Mouse (Mus musculus): ENCODE data around the gene Erg28.

Erg28 gene

DNA sequence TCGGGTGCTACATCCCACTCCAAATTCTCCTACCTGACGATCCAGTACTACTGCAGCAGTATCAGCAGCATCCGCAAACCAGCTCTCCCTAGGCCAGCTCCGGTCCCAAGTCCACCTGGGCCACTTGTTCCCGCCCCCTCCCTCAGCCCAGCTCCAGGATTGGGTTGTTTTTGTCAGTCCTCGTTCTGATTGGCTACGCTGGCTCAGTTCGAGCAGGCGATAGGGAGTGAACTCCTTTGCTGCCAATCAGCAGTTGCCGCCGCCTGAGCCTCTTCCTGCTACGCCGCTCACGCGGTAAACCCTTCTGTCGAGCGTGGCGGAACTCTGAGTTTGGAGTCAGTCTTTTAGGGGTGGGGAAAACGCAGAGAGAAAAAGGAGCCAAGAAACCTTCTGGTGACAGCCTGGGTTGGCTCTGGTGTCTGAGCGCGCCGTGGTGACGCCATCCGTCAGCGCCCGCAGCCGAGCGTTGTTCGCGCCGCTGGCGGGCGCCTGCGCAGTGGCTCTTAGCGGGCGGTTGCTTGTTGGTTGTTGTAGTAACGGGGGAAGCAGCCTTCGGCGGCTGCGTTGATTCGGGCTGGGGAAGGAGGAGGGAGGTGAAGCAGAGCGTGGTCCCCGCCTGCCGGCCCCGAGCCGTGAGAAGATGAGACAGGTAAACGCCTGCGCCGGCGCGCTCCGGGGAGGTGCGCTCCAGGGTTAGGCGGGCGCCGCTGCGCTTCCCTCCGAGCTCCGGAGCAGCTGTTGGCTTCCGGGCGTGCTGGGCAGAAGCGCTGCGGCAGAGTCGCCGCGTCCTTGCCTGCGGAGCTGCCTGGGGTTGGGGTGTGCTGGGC, at the start of gene Erg28, which contains the start of gene Ttll5:
Gene Erg28, minus strand, starts transcription at position 113 of the 827 bp plus-strand sequence.
Gene Ttll5, plus strand, starts transcription at position 222 of the 827 bp plus-strand sequence.
- DNase-seq (ENCODE audit: low spot score in 2 of 2): peak; percentile 90 to 95

- peak in 1 of 2 experiments; percentile 24 for DNase-seq (ENCODE audit: low spot score in 2 of 2)
Observed at GRCm38 (mm10) chr12:85869423-85869822, 45.1 kb upstream of the Erg28 start.

GRCm38 (mm10) chr12:85867125-85867524, 42.8 kb upstream of the Erg28 start:
- no peak for DNase-seq (ENCODE audit: low spot score in 2 of 2)

DNA sequence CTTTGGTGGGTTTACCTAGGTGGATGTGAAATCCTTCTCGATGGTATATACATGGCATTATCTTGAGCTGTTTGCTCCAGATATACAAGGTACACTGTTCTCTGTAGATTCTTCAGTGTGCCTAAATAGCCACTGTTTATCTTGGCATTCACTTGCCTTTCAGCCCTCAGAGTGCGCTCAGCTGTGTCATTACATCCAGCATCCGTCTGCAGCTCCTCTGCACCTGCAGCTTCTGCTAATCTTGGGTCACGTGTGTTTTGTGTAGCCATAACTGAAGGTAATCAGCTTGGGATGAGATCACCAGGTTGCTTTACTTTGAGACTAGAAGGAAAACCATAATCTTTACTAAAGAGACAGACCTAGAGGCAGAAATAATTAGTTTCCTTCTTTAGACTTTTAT, 42.3 kb upstream of the Erg28 start:
- DNase-seq (ENCODE audit: low spot score in 2 of 2): no peak

DNA sequence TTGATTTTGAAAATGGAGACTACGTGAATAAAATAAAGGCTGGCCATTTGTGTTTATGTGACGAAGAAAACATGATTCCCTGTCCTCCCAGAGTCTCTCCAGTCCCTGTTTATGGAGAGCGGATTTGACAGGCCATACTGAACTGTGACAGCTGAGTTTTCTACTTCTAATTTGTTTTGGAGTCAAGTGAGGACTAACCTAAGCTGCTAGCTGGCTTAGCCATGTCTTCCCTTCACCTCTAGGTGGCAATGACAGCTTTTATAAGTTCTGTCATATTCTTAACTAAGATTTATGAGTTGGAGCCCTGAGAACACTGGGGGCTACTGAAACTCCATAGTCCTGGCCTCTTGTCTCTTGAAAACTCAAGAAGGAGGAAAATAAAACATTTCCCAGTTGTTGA, 41.2 kb upstream of the Erg28 start:
- DNase-seq (ENCODE audit: low spot score in 2 of 2): no peak

GRCm38 (mm10) chr12:85862514-85862913, 38.2 kb upstream of the Erg28 start:
- DNase-seq (ENCODE audit: low spot score in 2 of 2): no peak

DNA sequence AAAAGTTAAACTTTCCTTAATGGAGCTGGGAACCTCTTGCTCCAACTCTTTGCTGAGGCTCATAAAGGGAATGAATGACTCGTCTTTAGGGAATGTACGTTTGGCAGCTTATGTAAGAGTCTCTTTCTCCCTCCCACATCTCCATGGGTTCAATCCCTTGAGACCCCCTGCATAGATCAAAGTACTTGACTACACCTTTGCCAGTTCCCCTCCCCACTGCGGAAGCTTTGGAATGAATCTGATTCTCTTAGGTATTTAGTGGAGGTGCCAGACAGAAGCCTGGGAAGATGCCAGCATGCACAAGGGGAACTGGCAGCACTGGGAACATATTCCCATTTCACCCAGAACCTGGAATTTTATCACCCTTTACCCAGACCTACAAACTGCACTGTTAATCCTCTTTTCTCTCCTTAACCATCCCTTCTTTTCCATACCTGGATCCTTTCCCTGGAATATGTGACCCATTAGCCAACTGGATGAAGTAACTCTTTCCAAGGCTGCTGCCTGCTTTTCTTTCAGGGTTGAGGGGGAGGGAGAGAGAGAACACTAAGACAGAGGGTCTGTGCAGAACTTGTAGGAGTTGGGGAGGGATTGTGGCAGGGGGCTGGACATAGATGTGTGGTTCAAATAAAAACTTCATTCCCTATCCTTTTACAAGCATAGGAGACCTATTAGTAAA, 35.3 kb upstream of the Erg28 start:
- DNase-seq (ENCODE audit: low spot score in 2 of 2): no peak

DNA sequence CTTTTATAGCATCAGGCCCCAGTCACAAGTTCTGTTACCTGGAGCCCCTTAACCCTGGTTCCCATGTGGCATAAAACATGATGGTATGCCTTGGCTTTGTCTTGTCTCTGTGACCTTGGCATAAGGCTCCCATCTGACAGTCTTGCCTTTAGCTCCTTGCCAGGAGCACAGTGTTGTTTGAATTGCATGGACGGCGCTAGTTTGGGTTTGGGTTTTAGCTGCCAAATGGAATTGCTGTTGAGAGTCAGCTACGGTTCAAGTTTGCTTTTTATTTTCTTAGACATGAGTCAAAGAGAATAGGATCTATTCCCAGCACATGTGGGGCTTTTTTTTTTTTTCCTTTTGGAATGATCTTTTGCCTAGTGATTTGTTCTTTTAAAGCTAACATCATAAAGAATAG, 34.8 kb upstream of the Erg28 start:
- no peak for DNase-seq (ENCODE audit: low spot score in 2 of 2)

GRCm38 (mm10) chr12:85857300-85857699, 33.0 kb upstream of the Erg28 start:
- no peak for DNase-seq (ENCODE audit: low spot score in 2 of 2)

DNA sequence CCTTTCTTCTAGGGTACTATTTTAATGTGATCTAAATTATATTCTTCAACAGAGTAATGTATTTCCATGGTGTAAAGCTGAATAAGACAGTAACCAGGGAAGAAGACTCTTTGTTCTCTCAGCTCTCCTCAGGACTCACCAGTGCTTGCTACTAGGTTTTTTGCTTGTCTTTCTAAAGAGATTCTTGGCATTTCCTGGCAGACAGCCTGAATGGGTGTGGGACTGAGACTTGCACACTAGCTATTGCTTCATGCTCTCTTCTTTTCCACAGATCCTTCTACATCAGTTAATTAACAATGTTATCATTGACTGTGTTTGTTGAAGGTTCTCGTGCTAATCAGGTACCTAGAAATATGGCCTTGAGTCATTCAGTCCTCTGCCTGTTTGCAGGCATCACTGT, 29.9 kb upstream of the Erg28 start:
- DNase-seq (ENCODE audit: low spot score in 2 of 2): no peak

DNA sequence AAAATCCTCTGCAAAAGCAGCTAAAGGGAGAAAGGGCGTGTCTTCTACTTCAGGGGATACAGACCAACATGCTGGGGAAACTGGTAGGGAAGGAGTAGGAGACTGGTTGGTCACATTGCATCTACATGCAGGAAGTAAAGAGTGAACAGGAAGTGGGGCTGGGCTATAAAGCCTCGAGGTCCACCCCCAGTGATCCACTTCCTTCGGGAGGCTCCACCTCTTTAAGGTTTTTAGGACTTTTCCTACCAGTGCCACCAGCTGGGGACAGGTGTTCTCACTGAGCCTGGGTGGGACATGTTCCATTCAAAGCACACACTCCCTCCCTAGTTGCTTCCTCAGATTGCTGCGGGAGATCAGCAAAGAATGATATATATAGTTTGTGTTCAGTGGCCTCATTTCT, 29.5 kb upstream of the Erg28 start:
- no peak for DNase-seq (ENCODE audit: low spot score in 2 of 2)

GRCm38 (mm10) chr12:85850661-85851060, 26.3 kb upstream of the Erg28 start:
- DNase-seq (ENCODE audit: low spot score in 2 of 2): no peak

GRCm38 (mm10) chr12:85848164-85848958, 24.0 kb upstream of the Erg28 start:
- DNase-seq (ENCODE audit: low spot score in 2 of 2): peak in 1 of 2 experiments; percentile 29

GRCm38 (mm10) chr12:85839371-85840000, 15.1 kb upstream of the Erg28 start:
- no peak for DNase-seq (ENCODE audit: low spot score in 2 of 2)

DNA sequence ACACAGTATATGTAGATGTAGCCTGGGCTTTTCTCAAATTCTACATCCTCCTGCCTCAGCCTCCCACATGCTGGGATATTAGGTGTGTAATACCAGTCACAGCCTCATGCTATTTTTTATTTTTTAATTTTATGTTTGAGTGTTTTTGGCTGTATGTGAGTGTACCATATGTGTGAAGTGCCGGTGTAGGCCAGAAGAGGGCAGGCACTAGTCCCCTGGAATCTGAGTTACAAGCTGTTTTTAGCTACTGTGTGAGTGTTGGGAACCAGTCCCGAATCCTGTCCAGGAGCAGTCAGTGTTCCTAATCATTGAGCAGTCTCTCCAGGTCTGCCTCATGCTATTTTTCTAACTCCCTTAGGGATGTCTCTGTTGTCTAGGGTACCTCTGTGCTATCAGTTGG, 13.4 kb upstream of the Erg28 start:
- no peak for DNase-seq (ENCODE audit: low spot score in 2 of 2)

DNA sequence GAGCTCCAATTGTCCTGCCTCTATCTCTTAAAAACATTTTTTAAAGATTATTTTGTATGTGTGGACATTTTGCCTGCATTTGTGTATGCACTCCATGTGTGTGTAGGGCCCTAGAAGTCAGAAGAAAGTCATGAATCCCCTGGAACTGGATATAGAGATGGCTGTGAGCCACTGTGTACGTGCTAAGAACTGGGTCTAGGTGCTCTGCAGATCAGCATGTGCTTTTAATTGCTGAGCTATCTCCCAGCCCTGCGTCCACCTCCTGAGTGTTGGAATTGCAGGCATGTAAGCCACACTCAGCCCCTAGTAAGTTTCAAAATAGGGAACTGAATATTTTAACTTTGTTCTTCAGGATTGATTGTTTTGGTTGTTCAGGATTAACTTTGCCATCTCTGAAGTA, 10.2 kb upstream of the Erg28 start:
- DNase-seq (ENCODE audit: low spot score in 2 of 2): no peak

- no peak for DNase-seq (ENCODE audit: low spot score in 2 of 2)
Observed at GRCm38 (mm10) chr12:85830691-85831090, 6.3 kb upstream of the Erg28 start.

- DNase-seq (ENCODE audit: low spot score in 2 of 2): no peak
Observed at GRCm38 (mm10) chr12:85829866-85830265, 5.5 kb upstream of the Erg28 start.

GRCm38 (mm10) chr12:85828856-85829255, 4.5 kb upstream of the Erg28 start:
- DNase-seq (ENCODE audit: low spot score in 2 of 2): no peak

DNA sequence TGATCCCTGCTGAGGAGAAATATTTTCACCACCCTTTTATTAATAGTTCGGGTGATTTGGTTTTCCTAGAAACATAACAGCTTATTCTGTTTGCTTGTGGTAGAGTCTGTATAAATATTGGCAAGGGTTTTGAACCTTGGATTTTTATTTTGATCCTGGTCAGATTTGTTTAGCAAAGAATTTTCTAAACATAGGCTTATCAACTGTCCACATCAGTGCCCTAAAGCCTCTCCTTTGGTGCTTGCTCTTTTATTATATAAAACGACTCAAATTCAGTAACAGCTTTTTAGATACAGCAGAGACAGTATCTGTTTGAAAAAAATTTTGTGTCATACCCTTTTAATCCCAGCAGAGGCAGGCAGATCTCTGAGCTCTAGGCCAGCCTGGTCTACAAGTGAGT, 1.5 kb upstream of the Erg28 start:
- no peak for DNase-seq (ENCODE audit: low spot score in 2 of 2)

GRCm38 (mm10) chr12:85825361-85825760, 1.0 kb upstream of the Erg28 start:
- DNase-seq (ENCODE audit: low spot score in 2 of 2): no peak

GRCm38 (mm10) chr12:85822051-85822450, 2.3 kb downstream of the Erg28 start:
- no peak for DNase-seq (ENCODE audit: low spot score in 2 of 2)
